Mouse (Mus musculus): ENCODE results near the gene Bzw1. TPM values are rescaled to one million over a fixed set of nuclear protein-coding genes. Genes with fewer than 3 reads are reported as not detected.

Bzw1 gene
- total RNA-seq, 2 experiments from 2014 or later, result 139 to 249 TPM

GRCm38 (mm10) chr1:58393284-58394195 is 842 bp downstream of the Bzw1 start:
- ATAC-seq (replicated peaks; ENCODE audit: low FRiP score, low TSS enrichment, poor library complexity, severe bottlenecking), result peak; percentile 52

GRCm38 (mm10) chr1:58395341-58395740 is 2.6 kb downstream of the Bzw1 start:
- ATAC-seq (replicated peaks; ENCODE audit: low FRiP score, low TSS enrichment, poor library complexity, severe bottlenecking), result no peak

GRCm38 (mm10) chr1:58396179-58396578 is 3.5 kb downstream of the Bzw1 start:
- ATAC-seq (replicated peaks; ENCODE audit: low FRiP score, low TSS enrichment, poor library complexity, severe bottlenecking), result no peak

- ATAC-seq (replicated peaks; ENCODE audit: low FRiP score, low TSS enrichment, poor library complexity, severe bottlenecking), result no peak
These were observed 5.0 kb downstream of the Bzw1 start for GRCm38 (mm10) chr1:58397731-58398130.

- no peak for ATAC-seq (replicated peaks; ENCODE audit: low FRiP score, low TSS enrichment, poor library complexity, severe bottlenecking)
These were observed 8.7 kb downstream of the Bzw1 start for GRCm38 (mm10) chr1:58401396-58401795.

- ATAC-seq (replicated peaks; ENCODE audit: low FRiP score, low TSS enrichment, poor library complexity, severe bottlenecking), result no peak
These were observed 11.0 kb downstream of the Bzw1 start for GRCm38 (mm10) chr1:58403745-58404144.

GRCm38 (mm10) chr1:58407321-58407720 is 14.6 kb downstream of the Bzw1 start:
- 0 out of 2 replicates have a peak, but pooled peaks have one; percentile 11 for ATAC-seq (replicated peaks; ENCODE audit: low FRiP score, low TSS enrichment, poor library complexity, severe bottlenecking)

GRCm38 (mm10) chr1:58408141-58408540 is 15.4 kb downstream of the Bzw1 start:
- no peak for ATAC-seq (replicated peaks; ENCODE audit: low FRiP score, low TSS enrichment, poor library complexity, severe bottlenecking)

- ATAC-seq (replicated peaks; ENCODE audit: low FRiP score, low TSS enrichment, poor library complexity, severe bottlenecking), result no peak
These were observed 17.0 kb downstream of the Bzw1 start for GRCm38 (mm10) chr1:58409553-58410197.

- ATAC-seq (replicated peaks; ENCODE audit: low FRiP score, low TSS enrichment, poor library complexity, severe bottlenecking), result no peak
These were observed 17.5 kb downstream of the Bzw1 start for GRCm38 (mm10) chr1:58410198-58410588.

- ATAC-seq (replicated peaks; ENCODE audit: low FRiP score, low TSS enrichment, poor library complexity, severe bottlenecking), result no peak
These were observed 18.1 kb downstream of the Bzw1 start for GRCm38 (mm10) chr1:58410776-58411175.

- ATAC-seq (replicated peaks; ENCODE audit: low FRiP score, low TSS enrichment, poor library complexity, severe bottlenecking), result no peak
These were observed 22.7 kb downstream of the Bzw1 start for GRCm38 (mm10) chr1:58415442-58415841.

GRCm38 (mm10) chr1:58416048-58416447 is 23.4 kb downstream of the Bzw1 start:
- no peak for ATAC-seq (replicated peaks; ENCODE audit: low FRiP score, low TSS enrichment, poor library complexity, severe bottlenecking)

- ATAC-seq (replicated peaks; ENCODE audit: low FRiP score, low TSS enrichment, poor library complexity, severe bottlenecking), result no peak
These were observed 27.3 kb downstream of the Bzw1 start for GRCm38 (mm10) chr1:58420032-58420431.

- ATAC-seq (replicated peaks; ENCODE audit: low FRiP score, low TSS enrichment, poor library complexity, severe bottlenecking), result 0 out of 2 replicates have a peak, but pooled peaks have one; percentile 28
These were observed 28.3 kb downstream of the Bzw1 start for GRCm38 (mm10) chr1:58420961-58421360.

- ATAC-seq (replicated peaks; ENCODE audit: low FRiP score, low TSS enrichment, poor library complexity, severe bottlenecking), result peak; percentile 56; the same call in 1 of the 2 replicates
These were observed 30.2 kb downstream of the Bzw1 start for GRCm38 (mm10) chr1:58422879-58423278.

- peak; percentile 82 for ATAC-seq (replicated peaks; ENCODE audit: low FRiP score, low TSS enrichment, poor library complexity, severe bottlenecking)
These were observed 30.9 kb downstream of the Bzw1 start, which contains the start of gene Clk1 for GRCm38 (mm10) chr1:58423371-58424248. TSS of gene Clk1 (minus strand) at chr1:58424066.

GRCm38 (mm10) chr1:58424551-58424950 is 31.9 kb downstream of the Bzw1 start:
- ATAC-seq (replicated peaks; ENCODE audit: low FRiP score, low TSS enrichment, poor library complexity, severe bottlenecking), result no peak

GRCm38 (mm10) chr1:58444691-58445090 is 52.0 kb downstream of the Bzw1 start:
- ATAC-seq (replicated peaks; ENCODE audit: low FRiP score, low TSS enrichment, poor library complexity, severe bottlenecking), result no peak
